Mouse (Mus musculus) stomach, postnatal 0 days (tissue): Measurements from ENCODE around the gene Plod1.

ENCODE experiments used
- CTCF ChIP-seq: IDR thresholded peaks from 2 replicates; pipeline ENCODE4 v1.5.1; 2016; ENCODE audit warnings: antibody characterized with exemption, low read depth, mild to moderate bottlenecking, moderate library complexity
- EP300 ChIP-seq: optimal IDR thresholded peaks from 2 replicates; pipeline ENCODE3; 2016; ENCODE audit warnings: antibody characterized with exemption

GRCm38 (mm10) chr4:147875852-147876575, 60.6 kb downstream of the Plod1 start:
- no peak for TF ChIP-seq CTCF
- TF ChIP-seq EP300: no peak
